Mouse (Mus musculus) liver, embryonic 16.5 days (tissue): ENCODE data around the gene Olfr1184. TPM values are rescaled to one million over a fixed set of nuclear protein-coding genes. Genes with fewer than 3 reads are reported as not detected.
"Not testable (repeated sequence)": the region's sequence is repeated elsewhere in the genome, so short reads cannot be mapped to it uniquely, and the experiment has no call there.

ENCODE experiments used
- ATAC-seq: fragments of 200-750 bp; cut with Nextera tagmentation; 2 replicates; pipeline ENCODE4 v1.8.0; 2017; ENCODE audit warnings: low read depth, mild to moderate bottlenecking, moderate number of reproducible peaks, moderate library complexity
- H3K27ac ChIP-seq: fragments of 300-500 bp; sonication (generic); 2 replicates; pipeline ENCODE4 v1.5.1; 2014; ENCODE audit warnings: mild to moderate bottlenecking, low read length
- H3K27me3 ChIP-seq: fragments of 300-500 bp; sonication (generic); 2 replicates; pipeline ENCODE4 v1.6.1; 2014; ENCODE audit warnings: low read depth, low read length, mixed read lengths; ENCODE audit not compliant: control insufficient read depth, insufficient read depth
- H3K36me3 ChIP-seq: fragments of 300-500 bp; sonication (generic); 2 replicates; pipeline ENCODE4 v1.6.1; 2014; ENCODE audit warnings: mild to moderate bottlenecking; ENCODE audit not compliant: control insufficient read depth, insufficient read depth
- H3K4me1 ChIP-seq: fragments of 300-500 bp; sonication (generic); 2 replicates; pipeline ENCODE4 v1.6.1; 2014; ENCODE audit warnings: low read depth, low read length, mixed read lengths; ENCODE audit not compliant: control insufficient read depth
- H3K4me2 ChIP-seq: fragments of 300-500 bp; sonication (generic); 2 replicates; pipeline ENCODE4 v1.6.1; 2014; ENCODE audit warnings: low read depth, low read length, mixed read lengths
- H3K4me3 ChIP-seq: fragments of 300-500 bp; sonication (generic); 2 replicates; pipeline ENCODE4 v1.5.1; 2014; ENCODE audit warnings: low read depth, mild to moderate bottlenecking, low read length
- H3K9ac ChIP-seq: fragments of 300-500 bp; sonication (generic); 2 replicates; pipeline ENCODE4 v1.6.1; 2014; ENCODE audit warnings: low read depth, low read length
- H3K9me3 ChIP-seq: fragments of 300-500 bp; sonication (generic); replicated peaks from 2 replicates; pipeline ENCODE4 v1.6.1; 2016; ENCODE audit warnings: low read length; ENCODE audit not compliant: control insufficient read depth
- WGBS: fragments of 180-500 bp; shearing (Covaris S2); extraction: QIAGEN DNeasy Blood & Tissue Kit; methylation state at CpG from one replicate; pipeline ENCODE4 v1.1.7; 2014; ENCODE audit not compliant: insufficient replicate concordance; 5-methylcytosine and 5-hydroxymethylcytosine counted together
- polyA plus RNA-seq: library from polyadenylated mRNA; unstranded; fragments of >200 nt; fragmentation: Nextera tagmentation; extraction: Ambion mirVana; gene quantifications from 2 replicates; pipeline ENCODE4 v1.2.1, GENCODE M21; 2015

Olfr1184 gene
- polyA plus RNA-seq: not detected in 2 replicates

DNA sequence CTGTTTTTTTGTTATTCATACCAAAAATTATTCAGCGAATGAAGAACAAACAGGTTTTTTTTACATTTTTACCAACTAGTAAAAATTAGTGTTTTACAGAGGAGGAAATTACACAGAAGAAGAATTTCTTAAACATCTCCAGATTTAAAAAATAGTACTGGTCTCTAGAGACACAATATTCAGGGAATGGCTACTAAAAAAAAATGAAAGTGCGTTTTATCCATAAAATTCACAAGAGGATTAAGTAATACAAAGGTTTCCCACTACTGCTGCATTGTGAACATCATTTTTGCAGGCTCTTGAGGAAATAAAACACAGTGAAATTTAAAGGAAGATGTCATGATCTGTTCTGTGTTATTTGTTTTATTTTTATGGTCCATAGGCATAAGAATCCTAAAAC, at the start of gene Olfr1184:
TSS of gene Olfr1184 (plus strand) at position 301 of the 400 bp plus-strand sequence.
- Histone ChIP-seq H3K4me1 (no peaks in the 10 kb centered on the region), H3K27ac (no peak within 1 kb of the TSS), H3K27me3 (no peaks in the 10 kb centered on the region), H3K9me3 (no peaks in the 10 kb centered on the region), H3K4me3 (no peak within 1 kb of the TSS), H3K9ac (no peak within 1 kb of the TSS), H3K4me2 (no peak within 1 kb of the TSS), H3K36me3 (no peaks in the 10 kb centered on the region)
- no peak for ATAC-seq
- 61% methylated on average over 2 of the region's 2 CpGs for WGBS

DNA sequence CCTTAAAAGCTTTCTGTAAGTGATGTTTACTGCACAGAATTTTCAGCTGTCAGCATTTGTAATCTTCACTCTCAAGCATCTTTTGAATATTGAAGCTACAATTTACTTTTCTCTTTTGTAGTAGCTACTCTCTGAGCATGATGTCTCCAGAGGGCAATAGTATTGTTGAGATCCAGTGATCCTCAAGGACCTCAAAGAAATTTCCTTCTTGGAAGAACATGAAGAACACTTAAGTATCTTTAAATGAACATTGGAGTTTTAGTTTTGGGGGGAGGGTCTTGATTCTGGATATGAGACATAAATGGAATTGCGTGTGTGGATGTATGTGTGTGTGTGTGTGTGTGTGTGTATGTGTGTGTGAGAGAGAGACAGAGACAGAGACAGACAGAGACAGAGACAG, 34.4 kb upstream of the Olfr1184 start, which contains the start of gene Gm13757:
TSS of gene Gm13757 (minus strand) at position 101 of the 400 bp plus-strand sequence.
- no peak within 1 kb of the TSS for H3K27ac ChIP-seq
- H3K9ac ChIP-seq: no peak within 1 kb of the TSS
- no peaks in the 10 kb centered on the region for H3K9me3 ChIP-seq
- no peaks in the 10 kb centered on the region for H3K27me3 ChIP-seq
- H3K4me1 ChIP-seq: no peaks in the 10 kb centered on the region
- ATAC-seq: no peak
- no peak within 1 kb of the TSS for H3K4me2 ChIP-seq
- no peak within 1 kb of the TSS for H3K4me3 ChIP-seq
- no peaks in the 10 kb centered on the region for H3K36me3 ChIP-seq
- WGBS: 83% methylated on average over 1 of the region's 1 CpGs

DNA sequence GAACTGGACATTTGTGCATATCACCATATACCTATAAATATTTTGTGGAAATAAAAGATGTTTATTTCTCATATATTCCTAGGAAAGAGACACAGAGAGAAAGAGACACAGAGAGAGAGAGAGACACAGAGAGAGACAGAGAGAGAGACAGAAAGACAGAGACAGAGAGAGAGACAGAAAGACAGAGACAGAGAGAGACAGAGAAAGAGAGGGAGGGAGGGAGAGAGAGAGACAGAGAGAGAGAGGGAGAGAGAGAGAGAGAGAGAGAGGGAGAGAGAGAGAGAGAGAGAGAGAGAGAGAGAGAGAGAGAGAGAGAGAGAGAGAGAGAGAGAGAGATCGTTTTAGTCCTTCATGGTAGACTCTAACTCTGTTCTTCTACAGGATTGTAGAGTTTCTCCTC, 28.8 kb upstream of the Olfr1184 start, which contains the start of gene Olfr1183:
TSS of gene Olfr1183 (plus strand) at position 301 of the 400 bp plus-strand sequence.
- not testable (repeated sequence) for H3K9me3 ChIP-seq, H3K9ac ChIP-seq, H3K36me3 ChIP-seq, H3K27ac ChIP-seq, H3K4me1 ChIP-seq, H3K4me3 ChIP-seq, H3K27me3 ChIP-seq, ATAC-seq, H3K4me2 ChIP-seq
- 46% methylated on average over 1 of the region's 1 CpGs for WGBS

DNA sequence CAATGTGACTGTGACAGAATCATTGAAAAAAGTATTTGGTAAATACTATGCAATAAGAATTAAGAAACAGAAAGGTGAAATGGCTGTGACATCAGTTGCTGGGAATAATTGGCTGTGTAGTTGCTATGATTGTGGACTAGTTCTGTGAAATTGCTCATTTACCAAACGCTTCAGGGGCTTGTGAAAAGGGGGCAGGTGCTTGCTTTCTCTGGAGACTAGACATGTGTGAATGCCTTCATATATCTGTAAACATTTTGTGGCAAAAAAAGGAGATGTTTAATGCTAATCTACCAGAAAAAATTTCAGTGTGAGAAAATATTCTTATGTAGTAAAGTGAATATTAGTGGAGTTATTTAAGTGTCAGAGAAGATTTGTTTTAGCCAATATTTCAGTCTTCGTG, 9.6 kb downstream of the Olfr1184 start, which contains the start of gene Olfr1185-ps1:
TSS of gene Olfr1185-ps1 (plus strand) at position 301 of the 400 bp plus-strand sequence.
- WGBS: 49% methylated on average over 2 of the region's 2 CpGs
- H3K27ac ChIP-seq: no peak within 1 kb of the TSS
- H3K27me3 ChIP-seq: no peaks in the 10 kb centered on the region

DNA sequence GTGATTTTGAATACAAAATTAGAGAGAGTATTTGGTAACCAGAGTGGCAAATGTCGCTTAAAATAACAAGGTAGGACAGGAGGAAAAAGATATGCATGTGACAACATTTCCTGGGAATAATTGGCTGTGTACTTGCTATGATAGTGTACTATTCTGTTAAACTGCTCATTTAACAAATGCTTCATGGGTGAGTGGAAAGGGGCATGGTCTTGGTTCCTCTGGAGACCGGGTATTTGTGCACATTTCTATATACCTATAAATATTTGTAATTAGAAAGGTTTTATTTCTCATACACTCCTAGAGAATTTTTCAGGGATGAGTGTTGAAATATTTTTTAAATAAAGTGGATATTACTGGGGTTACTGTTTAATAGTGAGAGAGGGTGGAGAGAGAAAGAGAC, 34.9 kb downstream of the Olfr1184 start, which contains the start of gene Olfr1186:
TSS of gene Olfr1186 (plus strand) at position 301 of the 400 bp plus-strand sequence.
- H3K36me3 ChIP-seq: no peaks in the 10 kb centered on the region
- ATAC-seq: no peak
- H3K27ac ChIP-seq: no peak within 1 kb of the TSS

More for the DNA sequence above, 9.6 kb downstream of the Olfr1184 start, which contains the start of gene Olfr1185-ps1:
- Histone ChIP-seq H3K9me3 (no peaks in the 10 kb centered on the region; the same call in 1 of the 2 replicates), H3K4me3 (no peak within 1 kb of the TSS), H3K9ac (no peak within 1 kb of the TSS), H3K36me3 (no peaks in the 10 kb centered on the region), H3K4me2 (no peak within 1 kb of the TSS), H3K4me1 (no peaks in the 10 kb centered on the region)
- no peak for ATAC-seq

DNA sequence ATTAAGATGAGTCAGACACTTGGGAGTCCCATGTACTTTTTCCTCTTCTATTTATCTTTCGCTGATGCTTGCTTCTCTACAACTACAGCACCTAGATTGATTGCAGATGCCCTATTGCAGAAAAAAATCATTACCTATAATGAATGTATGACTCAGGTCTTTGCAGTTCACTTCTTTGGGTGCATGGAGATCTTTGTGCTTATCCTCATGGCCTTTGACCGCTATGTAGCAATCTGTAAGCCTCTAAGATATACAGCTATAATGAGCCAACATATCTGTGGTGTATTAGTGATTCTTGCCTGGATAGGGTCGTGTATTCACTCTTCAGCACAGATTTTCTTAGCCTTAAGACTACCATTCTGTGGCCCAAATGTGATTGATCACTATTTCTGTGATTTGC, 42.3 kb downstream of the Olfr1184 start:
- Histone ChIP-seq H3K9me3 (no peaks in the 10 kb centered on the region), H3K4me2 (no peak overlapping the region), H3K36me3 (no peaks in the 10 kb centered on the region), H3K4me3 (no peak overlapping the region), H3K9ac (no peak overlapping the region), H3K4me1 (no peaks in the 10 kb centered on the region), H3K27ac (no peak overlapping the region), H3K27me3 (no peaks in the 10 kb centered on the region)
- no peak for ATAC-seq
- 48% methylated on average over 3 of the region's 3 CpGs for WGBS

More for the DNA sequence above, 34.9 kb downstream of the Olfr1184 start, which contains the start of gene Olfr1186:
- H3K9ac ChIP-seq: no peak within 1 kb of the TSS
- no peaks in the 10 kb centered on the region for H3K4me1 ChIP-seq
- H3K4me2 ChIP-seq: no peak within 1 kb of the TSS
- H3K4me3 ChIP-seq: no peak within 1 kb of the TSS
- H3K9me3 ChIP-seq: no peaks in the 10 kb centered on the region
- no peaks in the 10 kb centered on the region for H3K27me3 ChIP-seq
- 52% methylated on average over 2 of the region's 2 CpGs for WGBS

Other genes starting within 250 kb of the Olfr1184 start
- not detected in 2 replicates for gene Olfr1173, start 203.7 kb upstream of the Olfr1184 start, polyA plus RNA-seq
- gene Olfr1174-ps, start 168.5 kb upstream of the Olfr1184 start, polyA plus RNA-seq: not detected in 2 replicates
- gene Olfr1175-ps, start 156.4 kb upstream of the Olfr1184 start, polyA plus RNA-seq: not detected in 2 replicates
- gene Olfr1176, start 146.9 kb upstream of the Olfr1184 start, polyA plus RNA-seq: not detected in 2 replicates
- gene Olfr1177-ps, start 137.1 kb upstream of the Olfr1184 start, polyA plus RNA-seq: not detected in 2 replicates
- not detected in 2 replicates for gene Olfr1178, start 96.5 kb upstream of the Olfr1184 start, polyA plus RNA-seq
- not detected in 2 replicates for gene Olfr1179, start 77.1 kb upstream of the Olfr1184 start, polyA plus RNA-seq
- not detected in 2 replicates for gene Olfr1180, start 64.4 kb upstream of the Olfr1184 start, polyA plus RNA-seq
- not detected in 2 replicates for gene Olfr1181, start 57.4 kb upstream of the Olfr1184 start, polyA plus RNA-seq
- gene Gm13757, start 34.5 kb upstream of the Olfr1184 start, polyA plus RNA-seq: not detected in 2 replicates
- not detected in 2 replicates for gene Olfr1183, start 28.7 kb upstream of the Olfr1184 start, polyA plus RNA-seq
- gene Olfr1185-ps1, start 9.7 kb downstream of the Olfr1184 start, polyA plus RNA-seq: not detected in 2 replicates
- gene Olfr1186, start 35.0 kb downstream of the Olfr1184 start, polyA plus RNA-seq: not detected in 2 replicates
- gene Olfr1188, start 73.3 kb downstream of the Olfr1184 start, polyA plus RNA-seq: not detected in 2 replicates
- not detected in 2 replicates for gene Olfr1189, start 102.9 kb downstream of the Olfr1184 start, polyA plus RNA-seq
- not detected in 2 replicates for gene Olfr1191-ps1, start 156.9 kb downstream of the Olfr1184 start, polyA plus RNA-seq
- gene Olfr1192-ps1, start 164.9 kb downstream of the Olfr1184 start, polyA plus RNA-seq: not detected in 2 replicates
- gene Olfr1193, start 192.0 kb downstream of the Olfr1184 start, polyA plus RNA-seq: not detected in 2 replicates
- not detected in 2 replicates for gene Olfr1195, start 205.6 kb downstream of the Olfr1184 start, polyA plus RNA-seq
- not detected in 2 replicates for gene Olfr1196, start 221.0 kb downstream of the Olfr1184 start, polyA plus RNA-seq
- not detected in 2 replicates for gene Olfr1197, start 248.8 kb downstream of the Olfr1184 start, polyA plus RNA-seq